Mouse (Mus musculus) inflammation-experienced regulatory T-cells, adult 16 weeks (primary cell): ENCODE measurements around the gene Olfr417. TPM values are rescaled to one million over a fixed set of nuclear protein-coding genes. Genes with fewer than 3 reads are reported as not detected.

Experiments
- polyA plus RNA-seq: library from polyadenylated mRNA; unstranded; fragments of 100-300 nt; shearing (Covaris generic); gene quantifications from one replicate; pipeline ENCODE4 v1.2.1, GENCODE M21; 2017

Olfr417 gene
- not detected for polyA plus RNA-seq

GRCm38 (mm10) chr1:174364882-174365451 lies at the start of gene Olfr417:
Olfr417 (plus strand) TSS chr1:174365122.

GRCm38 (mm10) chr1:174330218-174330617 lies 34.7 kb upstream of the Olfr417 start, which contains the start of gene Mptx1:
Mptx1 (plus strand) TSS chr1:174330518.

GRCm38 (mm10) chr1:174390746-174391145 lies 25.8 kb downstream of the Olfr417 start, which contains the start of gene Olfr248:
Olfr248 (plus strand) TSS chr1:174391046.

GRCm38 (mm10) chr1:174423764-174424163 lies 58.8 kb downstream of the Olfr417 start, which contains the start of gene Olfr414:
Olfr414 (plus strand) TSS chr1:174424064.

Other genes starting within 250 kb of the Olfr417 start
- not detected for gene Olfr231, start 244.0 kb upstream of the Olfr417 start, polyA plus RNA-seq
- gene Olfr424, start 233.6 kb upstream of the Olfr417 start, polyA plus RNA-seq: not detected
- not detected for gene Olfr420, start 209.5 kb upstream of the Olfr417 start, polyA plus RNA-seq
- 0.11 TPM for gene Spta1, start 192.3 kb upstream of the Olfr417 start, polyA plus RNA-seq
- gene Olfr419, start 113.1 kb upstream of the Olfr417 start, polyA plus RNA-seq: not detected
- gene Mptx1, start 34.6 kb upstream of the Olfr417 start, polyA plus RNA-seq: not detected
- not detected for gene Olfr248, start 25.9 kb downstream of the Olfr417 start, polyA plus RNA-seq
- not detected for gene Olfr414, start 58.9 kb downstream of the Olfr417 start, polyA plus RNA-seq
- gene Olfr220, start 77.0 kb downstream of the Olfr417 start, polyA plus RNA-seq: not detected
- not detected for gene Fmn2, start 136.7 kb downstream of the Olfr417 start, polyA plus RNA-seq